Mouse (Mus musculus) liver, embryonic 14.5 days (tissue): ENCODE data around the gene Galnt2. TPM values are rescaled to one million over a fixed set of nuclear protein-coding genes. Genes with fewer than 3 reads are reported as not detected.

Source experiments
- ATAC-seq: fragments of 200-750 bp; cut with Nextera tagmentation; 2 replicates; pipeline ENCODE4 v1.8.0; 2017; ENCODE audit warnings: moderate number of reproducible peaks, mild to moderate bottlenecking, moderate library complexity; ENCODE audit not compliant: insufficient read depth
- DNase-seq, 3 experiments: peaks; one replicate each; pipeline ENCODE4 v3.0.0-alpha.2; 2012 to 2013; ENCODE audit warnings: low read depth in 3 of 3, low spot score in 3 of 3
- H3K27ac ChIP-seq: fragments of 300-500 bp; sonication (generic); 2 replicates; pipeline ENCODE4 v1.5.1; 2014; ENCODE audit warnings: moderate library complexity, mild to moderate bottlenecking, control low read depth, inconsistent platforms
- H3K27me3 ChIP-seq: fragments of 300-500 bp; sonication (generic); 2 replicates; pipeline ENCODE4 v1.6.1; 2014; ENCODE audit warnings: mild to moderate bottlenecking, low read length, moderate library complexity; ENCODE audit not compliant: control insufficient read depth, insufficient read depth
- H3K36me3 ChIP-seq: fragments of 300-500 bp; sonication (generic); replicated peaks from 2 replicates; pipeline ENCODE4 v1.6.1; 2014; ENCODE audit warnings: low read depth; ENCODE audit not compliant: control insufficient read depth, insufficient read depth
- H3K4me1 ChIP-seq, 2 experiments: fragments of 200-500 bp in 1 of 2; fragments of 300-500 bp in 1 of 2; sonication (generic) in 1 of 2; replicated peaks; 2 replicates each; pipeline ENCODE4 v1.6.1; 2012 to 2014; ENCODE audit warnings: antibody characterized with exemption in 1 of 2, inconsistent platforms in 1 of 2, low read length in 1 of 2; ENCODE audit not compliant: control insufficient read depth in 2 of 2, insufficient read depth in 2 of 2
- H3K4me2 ChIP-seq: fragments of 300-500 bp; sonication (generic); 2 replicates; pipeline ENCODE4 v1.6.1; 2014; ENCODE audit warnings: low read depth, mild to moderate bottlenecking, control low read depth, moderate library complexity
- H3K4me3 ChIP-seq, 2 experiments: fragments of 200-500 bp in 1 of 2; fragments of 300-500 bp in 1 of 2; sonication (generic) in 1 of 2; 2 replicates each; pipeline ENCODE4 v1.5.1; 2012 to 2014; ENCODE audit warnings: low read depth in 2 of 2, low read length in 2 of 2, mild to moderate bottlenecking in 2 of 2, control low read depth in 1 of 2, inconsistent platforms in 1 of 2, moderate library complexity in 1 of 2; ENCODE audit not compliant: insufficient read depth in 1 of 2
- H3K9ac ChIP-seq: fragments of 300-500 bp; sonication (generic); replicated peaks from 2 replicates; pipeline ENCODE4 v1.6.1; 2014; ENCODE audit warnings: mild to moderate bottlenecking, control low read depth, moderate library complexity
- H3K9me3 ChIP-seq: fragments of 300-500 bp; sonication (generic); 2 replicates; pipeline ENCODE4 v1.6.1; 2016; ENCODE audit warnings: low read length, mixed read lengths; ENCODE audit not compliant: control insufficient read depth
- CTCF ChIP-seq: IDR thresholded peaks from 2 replicates; pipeline ENCODE4 v1.5.1; 2016; ENCODE audit warnings: antibody characterized with exemption, low read depth, control low read depth
- EP300 ChIP-seq: IDR thresholded peaks from 2 replicates; pipeline ENCODE4 v1.6.1; 2016; ENCODE audit warnings: antibody characterized with exemption, low read depth
- WGBS: fragments of 180-500 bp; shearing (Covaris S2); extraction: QIAGEN DNeasy Blood & Tissue Kit; methylation state at CpG from one replicate; pipeline ENCODE4 v1.1.7; 2014; ENCODE audit not compliant: insufficient replicate concordance; 5-methylcytosine and 5-hydroxymethylcytosine counted together
- polyA plus RNA-seq, 2 experiments: library from polyadenylated mRNA; depleted of rRNA in 1 of 2; stranded (reverse) in 1 of 2; unstranded in 1 of 2; fragments of >200 nt; fragmentation: Nextera tagmentation in 1 of 2; extraction: Ambion mirVana in 1 of 2; gene quantifications; 2 replicates each; pipeline versions ENCODE4 v1.2.1 to v1.2.3; 2012 to 2014

The Galnt2 gene
- polyA plus RNA-seq, 2 experiments, result 6.6 to 19.2 TPM

- H3K4me2 ChIP-seq, result no peak overlapping the region
- WGBS, result 82% methylated on average over 7 of the region's 7 CpGs
- no peaks in the 10 kb centered on the region for H3K36me3 ChIP-seq
- H3K27me3 ChIP-seq, result no peaks in the 10 kb centered on the region
- TF ChIP-seq EP300 (no peak), CTCF (no peak)
- no peak overlapping the region for H3K4me3 ChIP-seq
- no peak for ATAC-seq
- H3K4me1 ChIP-seq, result no peaks in the 10 kb centered on the region
- no peak for DNase-seq
- H3K27ac ChIP-seq, result no peak overlapping the region
- no peak overlapping the region for H3K9ac ChIP-seq
- H3K9me3 ChIP-seq, result no peaks in the 10 kb centered on the region
These were observed 160.0 kb downstream of the Galnt2 start for GRCm38 (mm10) chr8:124391191-124391590.

GRCm38 (mm10) chr8:124392271-124393012, 161.3 kb downstream of the Galnt2 start:
- Histone ChIP-seq H3K27ac (no peak overlapping the region), H3K4me3 (no peak overlapping the region), H3K36me3 (no peaks in the 10 kb centered on the region), H3K4me1 (no peaks in the 10 kb centered on the region), H3K27me3 (no peaks in the 10 kb centered on the region), H3K9ac (no peak overlapping the region), H3K9me3 (no peaks in the 10 kb centered on the region), H3K4me2 (no peak overlapping the region)
- ATAC-seq (no peak), DNase-seq (no peak)
- WGBS, result 55% methylated on average over 10 of the region's 10 CpGs
- TF ChIP-seq EP300, result no peak
- no peak for TF ChIP-seq CTCF

GRCm38 (mm10) chr8:124393013-124393412, 161.8 kb downstream of the Galnt2 start:
- Histone ChIP-seq H3K4me3 (no peak overlapping the region), H3K27me3 (no peaks in the 10 kb centered on the region), H3K9ac (no peak overlapping the region), H3K36me3 (no peaks in the 10 kb centered on the region), H3K9me3 (no peaks in the 10 kb centered on the region), H3K4me2 (no peak overlapping the region), H3K27ac (no peak overlapping the region), H3K4me1 (no peaks in the 10 kb centered on the region)
- 55% methylated on average over 5 of the region's 5 CpGs for WGBS
- TF ChIP-seq EP300 (no peak), CTCF (no peak)
- no peak for DNase-seq
- no peak for ATAC-seq

GRCm38 (mm10) chr8:124393927-124394326, 162.7 kb downstream of the Galnt2 start:
- ATAC-seq (no peak), DNase-seq (peak in 1 of 3 experiments; percentile 4)
- no peak overlapping the region for H3K27ac ChIP-seq
- H3K4me3 ChIP-seq, result no peak overlapping the region
- H3K36me3 ChIP-seq, result no peaks in the 10 kb centered on the region
- H3K4me1 ChIP-seq, result no peaks in the 10 kb centered on the region
- H3K9ac ChIP-seq, result no peak overlapping the region
- 64% methylated on average over 4 of the region's 4 CpGs for WGBS
- no peak overlapping the region for H3K4me2 ChIP-seq
- H3K27me3 ChIP-seq, result no peaks in the 10 kb centered on the region
- H3K9me3 ChIP-seq, result no peaks in the 10 kb centered on the region
- TF ChIP-seq EP300 (no peak), CTCF (peak; percentile 63)

- Histone ChIP-seq H3K36me3 (no peaks in the 10 kb centered on the region), H3K9ac (no peak overlapping the region), H3K27me3 (no peaks in the 10 kb centered on the region), H3K4me2 (no peak overlapping the region), H3K9me3 (no peaks in the 10 kb centered on the region), H3K4me1 (no peaks in the 10 kb centered on the region), H3K4me3 (no peak overlapping the region), H3K27ac (no peak overlapping the region)
- DNase-seq, result no peak
- no peak for TF ChIP-seq CTCF
- no peak for TF ChIP-seq EP300
- no peak for ATAC-seq
- 70% methylated on average over 7 of the region's 7 CpGs for WGBS
These were observed 163.8 kb downstream of the Galnt2 start for GRCm38 (mm10) chr8:124394951-124395350.

Other genes starting within 250 kb of the Galnt2 start
- 71.8 and 83.0 TPM in 2 replicates for gene Abcb10, start 248.3 kb upstream of the Galnt2 start, polyA plus RNA-seq (2012; rRNA removed)
- gene Abcb10, start 248.3 kb upstream of the Galnt2 start, polyA plus RNA-seq (2014; fragmentation: Nextera tagmentation; extraction: Ambion mirVana), result 129 and 144 TPM in 2 replicates
- 21.1 and 21.2 TPM in 2 replicates for gene Taf5l, start 210.0 kb upstream of the Galnt2 start, polyA plus RNA-seq (2012; rRNA removed)
- 28.7 and 32.6 TPM in 2 replicates for gene Taf5l, start 210.0 kb upstream of the Galnt2 start, polyA plus RNA-seq (2014; fragmentation: Nextera tagmentation; extraction: Ambion mirVana)
- gene Urb2, start 209.9 kb upstream of the Galnt2 start, polyA plus RNA-seq (2012; rRNA removed), result 4.3 and 4.9 TPM in 2 replicates
- gene Urb2, start 209.9 kb upstream of the Galnt2 start, polyA plus RNA-seq (2014; fragmentation: Nextera tagmentation; extraction: Ambion mirVana), result 2.9 and 3.6 TPM in 2 replicates
- 0.14 and 0.18 TPM in 2 replicates for gene Pgbd5, start 208.3 kb downstream of the Galnt2 start, polyA plus RNA-seq (2012; rRNA removed)
- gene Pgbd5, start 208.3 kb downstream of the Galnt2 start, polyA plus RNA-seq (2014; fragmentation: Nextera tagmentation; extraction: Ambion mirVana), result 0.08 and 0.15 TPM in 2 replicates